Mouse (Mus musculus) neutrophil, adult 83 days (primary cell): ENCODE measurements around the gene Olfr1502. TPM values are rescaled to one million over a fixed set of nuclear protein-coding genes. Genes with fewer than 3 reads are reported as not detected.

Experiments
- total RNA-seq, 2 experiments: library from RNA; stranded (reverse); gene quantifications; one replicate each; pipeline ENCODE4 v1.2.4; 2023

Gene Olfr1502
- total RNA-seq, result not detected

DNA sequence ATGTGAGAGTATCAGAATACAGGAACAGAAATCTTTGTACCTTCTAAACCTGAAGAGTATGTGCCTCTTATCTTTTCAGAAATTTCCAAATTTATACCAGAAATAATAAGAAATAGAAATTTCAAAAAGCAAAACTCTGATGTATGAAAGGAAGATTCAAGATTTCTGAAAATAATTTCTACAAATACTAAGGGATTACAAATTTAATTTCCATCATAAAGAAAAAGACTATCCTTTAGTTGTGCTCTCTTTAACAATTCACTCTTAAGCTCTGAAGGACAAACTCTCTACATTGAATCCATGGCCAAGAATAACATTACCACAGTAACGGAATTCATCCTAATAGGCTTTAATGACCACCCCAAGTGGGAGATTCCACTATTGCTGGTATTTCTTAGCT, at the start of gene Olfr1502:
Gene Olfr1502 (plus strand): TSS at position 301 of the 400 bp plus-strand sequence.

GRCm38 (mm10) chr19:13819347-13819746, 42.2 kb upstream of the Olfr1502 start, which contains the start of gene Olfr1499:
TSS of gene Olfr1499 (minus strand) at chr19:13819447.

DNA sequence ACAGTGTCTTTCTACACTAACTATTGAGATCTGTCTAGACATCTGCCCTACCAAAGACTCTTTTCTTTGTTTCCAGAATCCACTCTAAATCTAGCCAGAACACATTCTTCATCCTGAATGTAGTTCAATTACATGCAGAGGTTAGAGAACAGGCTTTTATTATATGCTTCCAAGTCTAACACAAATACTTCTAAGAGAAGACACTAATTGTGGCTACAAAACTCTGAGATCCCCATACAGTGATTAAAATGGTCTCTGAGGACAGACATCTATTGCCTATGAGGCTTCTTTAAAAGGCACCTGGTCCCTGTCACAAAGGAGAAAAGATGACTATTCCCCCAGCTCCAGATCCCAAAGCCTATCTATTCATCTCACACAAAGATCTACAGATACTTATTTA, 31.2 kb upstream of the Olfr1502 start, which contains the start of gene Olfr1500:
Gene Olfr1500 (minus strand): TSS at position 101 of the 400 bp plus-strand sequence.

GRCm38 (mm10) chr19:13850592-13850991, 11.0 kb upstream of the Olfr1502 start, which contains the start of gene Olfr1501:
TSS of gene Olfr1501 (minus strand) at chr19:13850692.

GRCm38 (mm10) chr19:13897828-13898227, 36.2 kb downstream of the Olfr1502 start, which contains the start of gene Olfr1504:
TSS of gene Olfr1504 (minus strand) at chr19:13897928.

Other genes starting within 250 kb of the Olfr1502 start
- not detected for gene Olfr1487, start 244.4 kb upstream of the Olfr1502 start, total RNA-seq
- not detected for gene Olfr1489, start 230.2 kb upstream of the Olfr1502 start, total RNA-seq
- gene Olfr1490, start 210.7 kb upstream of the Olfr1502 start, total RNA-seq, result not detected
- not detected for gene Olfr1491, start 164.5 kb upstream of the Olfr1502 start, total RNA-seq
- not detected for gene Olfr1493-ps1, start 138.5 kb upstream of the Olfr1502 start, total RNA-seq
- gene Olfr1494, start 122.1 kb upstream of the Olfr1502 start, total RNA-seq, result not detected
- not detected for gene Olfr1495, start 97.2 kb upstream of the Olfr1502 start, total RNA-seq
- not detected for gene Olfr1496, start 83.9 kb upstream of the Olfr1502 start, total RNA-seq
- not detected for gene Olfr1497, start 63.6 kb upstream of the Olfr1502 start, total RNA-seq
- gene Olfr1499, start 42.3 kb upstream of the Olfr1502 start, total RNA-seq, result not detected
- gene Olfr1500, start 31.3 kb upstream of the Olfr1502 start, total RNA-seq, result not detected
- gene Olfr1501, start 11.1 kb upstream of the Olfr1502 start, total RNA-seq, result not detected
- not detected for gene Olfr1504, start 36.1 kb downstream of the Olfr1502 start, total RNA-seq
- not detected for gene Olfr1505, start 51.7 kb downstream of the Olfr1502 start, total RNA-seq